Mouse (Mus musculus) G1E-ER4 (cell line): ENCODE data around the gene Fam219a. TPM values are rescaled to one million over a fixed set of nuclear protein-coding genes. Genes with fewer than 3 reads are reported as not detected.

ENCODE experiments used
- GATA1 ChIP-seq: IDR thresholded peaks from one replicate; pipeline ENCODE4 v1.8.0; 2012; ENCODE audit warnings: low read length, inconsistent platforms
- polyA plus RNA-seq: library from polyadenylated mRNA; stranded (reverse); fragments of >175 nt; gene quantifications from 2 replicates; pipeline ENCODE4 v1.2.3, GENCODE M21; 2012

Fam219a gene
- polyA plus RNA-seq, 1 experiment, result 1.7 TPM

GRCm38 (mm10) chr4:41568239-41568638 is 1.1 kb downstream of the Fam219a start:
- no peak for TF ChIP-seq GATA1

GRCm38 (mm10) chr4:41566123-41566522 is 3.2 kb downstream of the Fam219a start:
- TF ChIP-seq GATA1, result no peak

- no peak for TF ChIP-seq GATA1
Measured at GRCm38 (mm10) chr4:41563297-41563696, 6.0 kb downstream of the Fam219a start.

GRCm38 (mm10) chr4:41557092-41557491 is 12.2 kb downstream of the Fam219a start:
- TF ChIP-seq GATA1, result no peak

- TF ChIP-seq GATA1, result no peak
Measured at GRCm38 (mm10) chr4:41556311-41556953, 12.9 kb downstream of the Fam219a start.

- TF ChIP-seq GATA1, result no peak
Measured at GRCm38 (mm10) chr4:41554994-41555663, 14.2 kb downstream of the Fam219a start.

- TF ChIP-seq GATA1, result no peak
Measured at GRCm38 (mm10) chr4:41553116-41553515, 16.2 kb downstream of the Fam219a start.

GRCm38 (mm10) chr4:41552529-41552928 is 16.8 kb downstream of the Fam219a start:
- no peak for TF ChIP-seq GATA1

GRCm38 (mm10) chr4:41547086-41547485 is 22.3 kb downstream of the Fam219a start:
- no peak for TF ChIP-seq GATA1

GRCm38 (mm10) chr4:41545985-41546384 is 23.4 kb downstream of the Fam219a start:
- no peak for TF ChIP-seq GATA1

- no peak for TF ChIP-seq GATA1
Measured at GRCm38 (mm10) chr4:41542136-41542535, 27.2 kb downstream of the Fam219a start.

- TF ChIP-seq GATA1, result no peak
Measured at GRCm38 (mm10) chr4:41534866-41535265, 34.5 kb downstream of the Fam219a start.

GRCm38 (mm10) chr4:41532420-41532819 is 36.9 kb downstream of the Fam219a start:
- no peak for TF ChIP-seq GATA1

GRCm38 (mm10) chr4:41527996-41528395 is 41.3 kb downstream of the Fam219a start:
- TF ChIP-seq GATA1, result no peak

GRCm38 (mm10) chr4:41527076-41527475 is 42.3 kb downstream of the Fam219a start:
- TF ChIP-seq GATA1, result no peak

- TF ChIP-seq GATA1, result no peak
Measured at GRCm38 (mm10) chr4:41526553-41526952, 42.8 kb downstream of the Fam219a start.

- TF ChIP-seq GATA1, result no peak
Measured at GRCm38 (mm10) chr4:41524829-41525228, 44.5 kb downstream of the Fam219a start.

GRCm38 (mm10) chr4:41523839-41524238 is 45.5 kb downstream of the Fam219a start:
- TF ChIP-seq GATA1, result no peak
